Mouse (Mus musculus) MEL (cell line): ENCODE data around the gene 2010300C02Rik.

ENCODE experiments used
- CHD2 ChIP-seq: IDR thresholded peaks from 2 replicates; pipeline ENCODE4 v1.6.1; 2011; ENCODE audit warnings: low read length, improper control_type of control experiment
- CTCF ChIP-seq, 3 experiments: IDR thresholded peaks in 2 of 3; conservative IDR thresholded peaks in 1 of 3; 2 replicates each; pipeline ENCODE4 v1.5.1; 2011 to 2012; ENCODE audit warnings: low read length in 3 of 3, low read depth in 2 of 3, mild to moderate bottlenecking in 2 of 3, improper control_type of control experiment in 1 of 3, inconsistent platforms in 1 of 3, mixed read lengths in 1 of 3, moderate library complexity in 1 of 3; ENCODE audit not compliant: control insufficient read depth in 1 of 3, insufficient read depth in 1 of 3, poor library complexity in 1 of 3, severe bottlenecking in 1 of 3
- GATA1 ChIP-seq: IDR thresholded peaks from 2 replicates; pipeline ENCODE4 v1.6.1; 2011; ENCODE audit warnings: low read depth, low read length, improper control_type of control experiment
- KAT2A ChIP-seq: conservative IDR thresholded peaks from 2 replicates; pipeline ENCODE4 v1.6.1; 2012; ENCODE audit warnings: low read depth, low read length, improper control_type of control experiment, inconsistent platforms
- MAX ChIP-seq: IDR thresholded peaks from 2 replicates; pipeline ENCODE4 v1.6.1; 2011; ENCODE audit warnings: low read length, improper control_type of control experiment
- MEF2A ChIP-seq: IDR thresholded peaks from 2 replicates; pipeline ENCODE4 v1.6.1; 2014; ENCODE audit warnings: low read depth, mild to moderate bottlenecking, inconsistent platforms, low read length, improper control_type of control experiment; ENCODE audit not compliant: poor library complexity, insufficient replicate concordance, severe bottlenecking; ENCODE audit errors: extremely low read depth
- MXI1 ChIP-seq: IDR thresholded peaks from 2 replicates; pipeline ENCODE4 v1.6.1; 2011; ENCODE audit warnings: mild to moderate bottlenecking, low read depth, low read length, improper control_type of control experiment
- POLR2A ChIP-seq, 2 experiments: IDR thresholded peaks; 2 replicates each; pipeline ENCODE4 v1.6.1; 2011 to 2012; ENCODE audit warnings: low read length in 2 of 2, mild to moderate bottlenecking in 2 of 2, control low read depth in 1 of 2, improper control_type of control experiment in 1 of 2, low read depth in 1 of 2, moderate library complexity in 1 of 2; ENCODE audit not compliant: control insufficient read depth in 1 of 2, insufficient read depth in 1 of 2, poor library complexity in 1 of 2
- POLR2AphosphoS2 ChIP-seq: IDR thresholded peaks from 2 replicates; pipeline ENCODE4 v1.6.1; 2011; ENCODE audit warnings: low read length, improper control_type of control experiment
- POLR2AphosphoS5 ChIP-seq: IDR thresholded peaks from 2 replicates; pipeline ENCODE4 v1.6.1; 2012; ENCODE audit warnings: low read depth, borderline replicate concordance, mild to moderate bottlenecking, inconsistent platforms, low read length, moderate library complexity, mixed read lengths
- RAD21 ChIP-seq: IDR thresholded peaks from 2 replicates; pipeline ENCODE4 v1.6.1; 2011; ENCODE audit warnings: mild to moderate bottlenecking, low read depth, low read length, improper control_type of control experiment
- UBTF ChIP-seq: IDR thresholded peaks from 2 replicates; pipeline ENCODE4 v1.6.1; 2012; ENCODE audit warnings: low read depth, mild to moderate bottlenecking, inconsistent platforms, low read length, improper control_type of control experiment, moderate library complexity, borderline replicate concordance; ENCODE audit not compliant: insufficient read depth

GRCm38 (mm10) chr1:37759407-37759806, 39.5 kb upstream of the 2010300C02Rik start:
- TF ChIP-seq GATA1: no peak
- no peak for TF ChIP-seq POLR2A (IDR thresholded peaks at IDR 0.05; ENCODE audit: control insufficient read depth in 1 of 2, insufficient read depth in 1 of 2, low read depth in 1 of 2, low read length in 2 of 2, poor library complexity in 1 of 2)
- no peak for TF ChIP-seq UBTF
- TF ChIP-seq POLR2AphosphoS2: no peak
- TF ChIP-seq RAD21: peak; percentile 58
- peak; percentile 19 to 62 (median 49); a peak in 4 of 6 replicates for TF ChIP-seq CTCF (IDR thresholded peaks at IDR 0.05 in 2 of 3, conservative IDR thresholded peaks at IDR 0.05 in 1 of 3; ENCODE audit: control insufficient read depth in 1 of 3, insufficient read depth in 1 of 3, low read depth in 2 of 3, low read length in 3 of 3, poor library complexity in 1 of 3, severe bottlenecking in 1 of 3)
- TF ChIP-seq MEF2A: no peak
- TF ChIP-seq MAX: no peak
- no peak for TF ChIP-seq KAT2A
- TF ChIP-seq CHD2: no peak
- no peak for TF ChIP-seq POLR2AphosphoS5
- no peak for TF ChIP-seq MXI1
